ENCODE assay signal across 20 mouse cellular contexts in the genomic region with DNA sequence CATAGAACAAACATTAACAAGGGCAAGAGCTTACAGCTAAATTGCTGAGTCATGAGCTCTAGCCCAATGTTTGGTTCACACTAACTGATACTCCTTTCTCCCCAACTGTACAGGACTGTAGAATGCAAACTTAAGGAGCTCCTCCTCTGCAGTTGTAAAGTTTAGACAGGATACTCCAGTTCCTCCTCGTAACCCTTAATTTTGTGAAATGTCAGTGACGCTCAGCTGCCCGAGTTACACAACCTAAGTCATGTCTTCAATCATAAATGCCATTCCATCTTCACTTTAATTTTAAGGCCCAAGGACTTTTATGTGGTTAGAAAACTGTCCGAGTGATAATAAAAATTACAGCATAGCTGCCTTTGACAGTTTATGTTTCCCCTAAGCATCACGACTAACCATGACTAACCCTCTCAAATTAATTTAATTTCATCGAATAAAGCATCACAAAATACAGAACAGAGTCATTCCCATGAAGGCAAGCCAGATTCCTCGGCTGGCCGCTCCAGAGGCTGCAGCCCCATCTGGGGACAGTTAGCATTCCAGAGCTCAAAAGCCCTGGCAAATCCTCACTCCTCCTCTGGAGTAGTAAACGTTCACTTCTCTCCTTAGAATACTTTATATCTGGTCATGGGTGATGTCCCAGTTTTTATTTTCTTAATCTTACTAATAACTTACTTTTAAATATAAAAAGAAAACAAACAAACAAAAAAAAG.
A peak's percentile ranks its signal among the peaks of the same experiment; 100 is the strongest.
DNase-seq lines count a peak whose midpoint lies in the region; ATAC-seq and TF ChIP-seq lines count a peak whose summit lies in the region.
"Had no signal": no experiment of that assay in that cellular context is flagged by ENCODE, and none has a peak within 500 bp of the region (broad histone marks: within the 10 kb centered on the region; RNA-seq: fewer than 3 reads in every experiment).

No protein-coding gene starts in this region.

- H3K4me1 ChIP-seq in lung, embryonic 14.5 days (ENCODE audit: insufficient read depth), result no peaks in the 10 kb centered on the region
- H3K4me1 ChIP-seq in midbrain, embryonic 10.5 days, result no peaks in the 10 kb centered on the region
- H3K4me1 ChIP-seq: midbrain, embryonic 12.5 days had no signal

- 37% methylated on average over 9 of the region's 9 CpGs for WGBS in lung, embryonic 14.5 days
- 65% methylated on average over 9 of the region's 9 CpGs for WGBS in midbrain, embryonic 10.5 days

- DNase-seq in lung, embryonic 14.5 days, result peak; percentile 53
- DNase-seq in lung, postnatal 10 days, result no peak
- peak; percentile 46 for DNase-seq in embryo, embryonic 11 days
- DNase-seq in gastrocnemius, postnatal 10 days, result peak; percentile 30
- DNase-seq in skeletal muscle tissue, adult 2 months (ENCODE audit: low read depth, low spot score), result peak; percentile 29
- no peak for DNase-seq in midbrain, embryonic 10.5 days (ENCODE audit: low spot score)
- DNase-seq in spleen, postnatal 10 days (ENCODE audit: low spot score in 2 of 2), result no peak
- DNase-seq in left cerebral cortex, postnatal 4 days, result no peak
- DNase-seq: adrenal gland, postnatal 10 days; cerebellum, adult 18-20 months; forebrain, postnatal 0 days; liver; liver, postnatal 0 days; lung, postnatal 4 days had no signal

- no peak overlapping the region for H3K27ac ChIP-seq in lung, embryonic 14.5 days (ENCODE audit: low read depth)
- no peak overlapping the region for H3K27ac ChIP-seq in midbrain, embryonic 10.5 days (replicated peaks)
- H3K27ac ChIP-seq: left cerebral cortex, adult 2 months; midbrain, embryonic 12.5 days; stomach, postnatal 0 days had no signal

- H3K27me3 ChIP-seq in lung, embryonic 14.5 days (ENCODE audit: insufficient read depth, low read length), result no peaks in the 10 kb centered on the region
- no peaks in the 10 kb centered on the region for H3K27me3 ChIP-seq in midbrain, embryonic 10.5 days (ENCODE audit: low read depth, poor library complexity, severe bottlenecking)
- H3K27me3 ChIP-seq: midbrain, embryonic 12.5 days had no signal

- ATAC-seq in lung, embryonic 14.5 days (ENCODE audit: insufficient read depth), result no peak
- ATAC-seq: forebrain, postnatal 0 days; inflammation-experienced regulatory T-cells, adult 6 months; liver, postnatal 0 days had no signal

- intact Hi-C loops in left cerebral cortex, postnatal 4 days (cut with DNase I), result no loop called here

- no peak overlapping the region for H3K9ac ChIP-seq in lung, embryonic 14.5 days
- H3K9ac ChIP-seq: forebrain, postnatal 0 days; liver, postnatal 0 days; midbrain, embryonic 12.5 days had no signal

- no peaks in the 10 kb centered on the region for H3K36me3 ChIP-seq in lung, embryonic 14.5 days (ENCODE audit: insufficient read depth)
- no peaks in the 10 kb centered on the region for H3K36me3 ChIP-seq in midbrain, embryonic 10.5 days
- H3K36me3 ChIP-seq: G1E; midbrain, embryonic 12.5 days had no signal

- no peak overlapping the region for H3K4me3 ChIP-seq in lung, embryonic 14.5 days (ENCODE audit: low read depth, low read length)
- no peak overlapping the region for H3K4me3 ChIP-seq in midbrain, embryonic 10.5 days
- H3K4me3 ChIP-seq: erythroblast, embryonic 14.5 days; left cerebral cortex, adult 2 months; midbrain, embryonic 12.5 days had no signal

- TF ChIP-seq CTCF in lung, embryonic 14.5 days (IDR thresholded peaks at IDR 0.05; ENCODE audit: low read depth), result no peak

- no peaks in the 10 kb centered on the region for H3K9me3 ChIP-seq in lung, embryonic 14.5 days (ENCODE audit: low read depth, low read length)
- no peaks in the 10 kb centered on the region for H3K9me3 ChIP-seq in midbrain, embryonic 10.5 days (replicated peaks)
- H3K9me3 ChIP-seq: midbrain, embryonic 12.5 days had no signal

- H3K4me2 ChIP-seq in lung, embryonic 14.5 days, result no peak overlapping the region
- H3K4me2 ChIP-seq: midbrain, embryonic 12.5 days had no signal

Comparison
In these comparisons a context has a peak if more than half of its experiments do, and no peak if none do; other contexts are left out.
1. DNase-seq: peak in lung, embryonic 14.5 days (single experiment), embryo, embryonic 11 days (single experiment), gastrocnemius, postnatal 10 days (single experiment) and skeletal muscle tissue, adult 2 months (single experiment); none in lung, postnatal 10 days (single experiment), midbrain, embryonic 10.5 days (single experiment), spleen, postnatal 10 days (0 of 2) and left cerebral cortex, postnatal 4 days (single experiment).